Mouse (Mus musculus): ENCODE measurements around the gene Trim69.

DNA sequence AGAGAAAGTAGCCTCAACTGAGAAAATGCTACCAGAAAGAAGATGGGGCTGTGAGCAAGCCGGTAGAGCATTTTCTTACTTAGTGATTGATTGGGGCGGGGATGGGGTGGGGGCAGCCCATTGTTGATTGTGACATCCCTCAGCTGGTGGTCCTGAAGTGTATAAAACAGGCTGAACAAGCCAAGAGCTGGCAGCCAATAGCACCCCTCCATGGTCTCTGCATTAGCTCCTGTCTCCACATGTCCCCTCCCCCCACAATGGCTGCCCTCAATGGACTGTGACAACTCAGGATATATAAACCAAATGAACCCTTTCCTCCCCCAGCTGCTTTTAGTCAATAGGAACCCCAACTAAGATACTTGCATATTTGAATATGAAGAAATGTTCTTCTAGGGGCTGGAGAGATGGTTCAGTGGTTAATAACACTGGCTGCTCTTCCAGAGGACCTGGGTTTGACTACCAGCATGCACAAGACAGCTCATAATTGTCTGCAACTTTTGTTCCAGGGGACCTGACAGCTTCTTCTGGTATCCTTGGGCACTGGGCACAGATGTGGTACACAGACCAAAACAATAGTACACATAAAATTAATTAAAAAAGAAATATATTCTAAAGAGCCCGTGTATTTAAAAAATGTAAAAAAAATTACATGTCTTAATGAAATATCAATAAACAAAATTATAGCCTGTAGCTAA, 50.2 kb downstream of the Trim69 start:
- TF ChIP-seq CTCF (IDR thresholded peaks at IDR 0.05; ENCODE audit: extremely low read depth, insufficient read depth, low read length) (no peak), POLR2A (IDR thresholded peaks at IDR 0.05; ENCODE audit: extremely low read depth, insufficient read depth, low read length) (no peak)
